Mouse (Mus musculus): ENCODE data around the gene Prcc.

GRCm38 (mm10) chr3:87816166-87816565 is 69.2 kb downstream of the Prcc start:
- TF ChIP-seq EP300 (IDR thresholded peaks at IDR 0.05; ENCODE audit: low read depth) (no peak), CTCF (IDR thresholded peaks at IDR 0.05; ENCODE audit: low read depth) (no peak)

Measured in heart, postnatal 0 days (tissue).